Mouse (Mus musculus) forebrain, embryonic 12.5 days (tissue): Measurements from ENCODE around the gene Ppp2r2c. TPM values are rescaled to one million over a fixed set of nuclear protein-coding genes. Genes with fewer than 3 reads are reported as not detected.
A peak's percentile ranks its signal among the peaks of the same experiment; 100 is the strongest.

Source experiments
- ATAC-seq: fragments of 200-750 bp; cut with Nextera tagmentation; 2 replicates; pipeline ENCODE4 v1.8.0; 2017; ENCODE audit warnings: moderate TSS enrichment; ENCODE audit not compliant: low FRiP score
- H3K27ac ChIP-seq: fragments of 300-500 bp; sonication (generic); 2 replicates; pipeline ENCODE4 v1.5.1; 2016; ENCODE audit warnings: mild to moderate bottlenecking
- H3K27me3 ChIP-seq: fragments of 300-500 bp; sonication (generic); 2 replicates; pipeline ENCODE4 v1.6.1; 2016; ENCODE audit warnings: mild to moderate bottlenecking
- H3K36me3 ChIP-seq: fragments of 300-500 bp; sonication (generic); replicated peaks from 2 replicates; pipeline ENCODE4 v1.6.1; 2016; ENCODE audit warnings: mild to moderate bottlenecking
- H3K4me1 ChIP-seq: fragments of 300-500 bp; sonication (generic); 2 replicates; pipeline ENCODE4 v1.6.1; 2016
- H3K4me2 ChIP-seq: fragments of 300-500 bp; sonication (generic); 2 replicates; pipeline ENCODE4 v1.6.1; 2016; ENCODE audit warnings: mild to moderate bottlenecking, moderate library complexity
- H3K4me3 ChIP-seq: fragments of 300-500 bp; sonication (generic); replicated peaks from 2 replicates; pipeline ENCODE4 v1.5.1; 2016; ENCODE audit warnings: mild to moderate bottlenecking
- H3K9ac ChIP-seq: fragments of 300-500 bp; sonication (generic); 2 replicates; pipeline ENCODE4 v1.6.1; 2016; ENCODE audit warnings: mild to moderate bottlenecking
- H3K9me3 ChIP-seq: fragments of 300-500 bp; sonication (generic); 2 replicates; pipeline ENCODE4 v1.6.1; 2016
- WGBS: fragments of 180-500 bp; shearing (Covaris S2); methylation state at CpG from one replicate; pipeline ENCODE4 v1.1.7; 2016; 5-methylcytosine and 5-hydroxymethylcytosine counted together
- polyA plus RNA-seq: library from polyadenylated mRNA; unstranded; fragments of >200 nt; fragmentation: Nextera tagmentation; extraction: Ambion mirVana; gene quantifications from 2 replicates; pipeline ENCODE4 v1.2.1, GENCODE M21; 2016

Gene Ppp2r2c
- polyA plus RNA-seq, 1 experiment from 2014 or later, result 3.8 TPM

DNA sequence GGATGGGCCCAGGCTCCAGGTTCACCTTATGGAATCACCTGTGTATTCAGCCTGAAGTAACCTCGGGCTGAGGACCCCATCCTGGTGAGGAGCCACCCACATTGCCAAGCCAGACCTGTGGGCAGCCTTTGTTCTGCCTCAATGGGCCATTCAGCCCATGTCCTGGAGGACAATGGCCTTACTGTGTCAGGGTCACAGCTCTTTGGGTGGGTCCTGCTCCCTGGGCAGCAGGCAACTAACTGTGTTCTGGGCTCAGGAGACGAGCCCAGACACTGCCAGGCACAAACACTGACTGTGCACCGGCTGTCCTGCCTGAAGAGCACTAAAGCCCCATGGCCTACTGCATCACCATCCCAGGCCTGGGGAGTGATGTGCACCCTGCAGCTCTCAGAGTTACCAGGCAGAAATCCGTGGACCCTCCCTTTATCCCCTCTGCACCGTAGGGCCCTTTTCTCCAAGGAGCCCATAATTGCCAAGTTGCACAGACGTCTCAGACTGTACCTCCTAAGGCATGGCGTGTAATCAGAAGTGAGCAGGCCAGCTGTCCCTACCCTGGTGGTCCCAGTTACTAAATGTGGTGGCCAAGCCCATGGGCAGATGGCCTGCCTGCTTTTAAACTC, 8.6 kb downstream of the Ppp2r2c start:
- peaks cover 3% of the 10 kb centered on the region for H3K4me1 ChIP-seq
- no peak overlapping the region for H3K27ac ChIP-seq
- peaks cover 29% of the 10 kb centered on the region for H3K27me3 ChIP-seq
- H3K4me2 ChIP-seq, result no peak overlapping the region
- WGBS, result 46% methylated on average over 7 of the region's 7 CpGs
- no peak overlapping the region for H3K9ac ChIP-seq
- no peak for ATAC-seq
- H3K9me3 ChIP-seq, result no peaks in the 10 kb centered on the region
- no peak overlapping the region for H3K4me3 ChIP-seq
- no peaks in the 10 kb centered on the region for H3K36me3 ChIP-seq

DNA sequence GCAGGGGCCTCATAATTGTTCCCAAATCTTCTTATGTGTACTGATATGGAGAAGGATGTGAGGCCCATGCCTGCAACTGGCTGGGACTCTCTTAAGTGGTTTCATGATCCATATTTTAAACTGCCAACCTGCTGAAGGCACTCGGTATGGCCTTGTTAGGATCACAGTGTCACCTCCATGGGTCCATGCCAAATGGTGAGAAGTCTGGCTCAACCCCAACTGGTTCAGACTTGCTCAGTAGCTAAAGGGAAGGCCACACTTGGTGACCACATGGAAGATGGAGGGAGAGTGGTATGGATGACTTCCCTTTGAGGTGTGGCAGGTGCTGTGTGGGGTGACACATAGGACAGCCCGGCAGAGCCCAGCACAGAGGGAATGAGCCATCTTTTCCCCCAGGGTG, 9.3 kb downstream of the Ppp2r2c start:
- WGBS, result 90% methylated on average over 2 of the region's 2 CpGs
- H3K9me3 ChIP-seq, result no peaks in the 10 kb centered on the region
- H3K27ac ChIP-seq, result no peak overlapping the region
- no peaks in the 10 kb centered on the region for H3K36me3 ChIP-seq
- no peak overlapping the region for H3K4me2 ChIP-seq
- H3K4me3 ChIP-seq, result no peak overlapping the region
- no peak overlapping the region for H3K9ac ChIP-seq
- no peak for ATAC-seq
- peaks cover 23% of the 10 kb centered on the region for H3K27me3 ChIP-seq
- H3K4me1 ChIP-seq, result peaks cover 3% of the 10 kb centered on the region

DNA sequence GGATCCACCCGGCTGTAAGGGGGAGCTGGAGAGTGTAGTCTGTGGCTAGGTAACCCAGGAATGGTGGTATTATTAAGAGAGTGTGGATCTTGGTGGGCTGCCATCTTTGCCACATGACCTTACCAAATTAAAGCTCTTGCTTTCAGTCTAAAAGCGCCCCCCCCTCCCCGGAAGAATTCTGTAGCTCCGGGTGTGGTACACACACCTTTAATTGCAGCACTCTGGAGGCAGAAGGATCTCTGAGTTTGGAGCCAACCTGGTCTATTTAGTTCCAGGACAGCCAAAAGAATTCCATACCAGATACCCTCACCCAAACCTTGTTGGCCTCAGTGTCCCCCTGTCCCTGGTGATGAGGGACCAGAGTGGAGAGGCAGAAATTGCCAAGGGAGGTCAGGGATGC, 10.5 kb downstream of the Ppp2r2c start:
- 88% methylated on average over 4 of the region's 4 CpGs for WGBS

GRCm38 (mm10) chr5:36880622-36881021, 12.3 kb downstream of the Ppp2r2c start:
- Histone ChIP-seq H3K4me2 (no peak overlapping the region), H3K4me3 (no peak overlapping the region), H3K9ac (no peak overlapping the region), H3K27ac (no peak overlapping the region), H3K4me1 (peaks cover 7% of the 10 kb centered on the region), H3K36me3 (no peaks in the 10 kb centered on the region), H3K9me3 (no peaks in the 10 kb centered on the region), H3K27me3 (peaks cover 3% of the 10 kb centered on the region)
- ATAC-seq, result no peak
- 93% methylated on average over 5 of the region's 5 CpGs for WGBS

More for the DNA sequence above, 10.5 kb downstream of the Ppp2r2c start:
- ATAC-seq, result no peak
- Histone ChIP-seq H3K27ac (no peak overlapping the region), H3K4me2 (no peak overlapping the region), H3K27me3 (peaks cover 14% of the 10 kb centered on the region), H3K9me3 (no peaks in the 10 kb centered on the region), H3K4me1 (peaks cover 7% of the 10 kb centered on the region), H3K9ac (no peak overlapping the region), H3K36me3 (no peaks in the 10 kb centered on the region), H3K4me3 (no peak overlapping the region)

- WGBS, result 83% methylated on average over 12 of the region's 12 CpGs
These were observed 15.2 kb downstream of the Ppp2r2c start for GRCm38 (mm10) chr5:36883516-36883915.

DNA sequence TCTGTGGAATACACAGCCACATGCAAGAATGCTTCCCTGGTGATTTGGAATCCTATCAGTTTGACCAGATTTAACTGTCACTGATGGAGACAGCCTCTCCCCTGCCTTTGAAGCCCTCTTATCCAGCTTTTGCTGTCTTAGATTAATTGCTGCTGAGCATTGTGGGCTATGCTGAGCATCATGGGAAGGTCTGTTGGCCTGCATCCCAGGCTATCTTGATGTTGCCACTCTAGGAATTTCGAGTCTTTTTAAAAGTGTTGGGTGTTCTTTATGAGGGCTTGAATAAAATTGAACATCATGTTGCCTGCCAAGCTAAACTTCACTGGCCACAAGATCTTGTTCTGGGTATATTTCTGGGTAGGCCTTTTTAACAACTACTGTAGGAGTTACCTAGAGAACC, 16.8 kb downstream of the Ppp2r2c start:
- Histone ChIP-seq H3K9ac (no peak overlapping the region), H3K9me3 (no peaks in the 10 kb centered on the region), H3K27me3 (0 out of 2 replicates have a peak, but pooled peaks cover 3% of the 10 kb centered on the region), H3K4me3 (no peak overlapping the region), H3K27ac (no peak overlapping the region), H3K4me1 (peaks cover 12% of the 10 kb centered on the region; the same call in 1 of the 2 replicates), H3K4me2 (no peak overlapping the region), H3K36me3 (no peaks in the 10 kb centered on the region)
- 91% methylated on average over 1 of the region's 1 CpGs for WGBS
- ATAC-seq, result no peak

More at GRCm38 (mm10) chr5:36883516-36883915, 15.2 kb downstream of the Ppp2r2c start:
- no peak for ATAC-seq
- Histone ChIP-seq H3K27me3 (peaks cover 3% of the 10 kb centered on the region; the same call in 1 of the 2 replicates), H3K4me3 (no peak overlapping the region), H3K27ac (no peak overlapping the region), H3K9me3 (no peaks in the 10 kb centered on the region), H3K4me2 (no peak overlapping the region), H3K36me3 (no peaks in the 10 kb centered on the region), H3K4me1 (peaks cover 12% of the 10 kb centered on the region; the same call in 1 of the 2 replicates), H3K9ac (no peak overlapping the region)

- Histone ChIP-seq H3K27me3 (0 out of 2 replicates have a peak, but pooled peaks cover 3% of the 10 kb centered on the region), H3K9ac (no peak overlapping the region), H3K4me3 (no peak overlapping the region), H3K36me3 (no peaks in the 10 kb centered on the region), H3K4me1 (peaks cover 16% of the 10 kb centered on the region), H3K4me2 (no peak overlapping the region), H3K27ac (no peak overlapping the region), H3K9me3 (no peaks in the 10 kb centered on the region)
- ATAC-seq, result no peak
- 83% methylated on average over 5 of the region's 5 CpGs for WGBS
These were observed 17.3 kb downstream of the Ppp2r2c start for GRCm38 (mm10) chr5:36885595-36885994.

- Histone ChIP-seq H3K27ac (no peak overlapping the region), H3K36me3 (no peaks in the 10 kb centered on the region), H3K9ac (no peak overlapping the region), H3K4me1 (peaks cover 22% of the 10 kb centered on the region), H3K4me2 (no peak overlapping the region), H3K4me3 (no peak overlapping the region), H3K27me3 (no peaks in the 10 kb centered on the region), H3K9me3 (no peaks in the 10 kb centered on the region)
- 75% methylated on average over 2 of the region's 2 CpGs for WGBS
- ATAC-seq, result no peak
These were observed 18.0 kb downstream of the Ppp2r2c start for GRCm38 (mm10) chr5:36886298-36886697.

DNA sequence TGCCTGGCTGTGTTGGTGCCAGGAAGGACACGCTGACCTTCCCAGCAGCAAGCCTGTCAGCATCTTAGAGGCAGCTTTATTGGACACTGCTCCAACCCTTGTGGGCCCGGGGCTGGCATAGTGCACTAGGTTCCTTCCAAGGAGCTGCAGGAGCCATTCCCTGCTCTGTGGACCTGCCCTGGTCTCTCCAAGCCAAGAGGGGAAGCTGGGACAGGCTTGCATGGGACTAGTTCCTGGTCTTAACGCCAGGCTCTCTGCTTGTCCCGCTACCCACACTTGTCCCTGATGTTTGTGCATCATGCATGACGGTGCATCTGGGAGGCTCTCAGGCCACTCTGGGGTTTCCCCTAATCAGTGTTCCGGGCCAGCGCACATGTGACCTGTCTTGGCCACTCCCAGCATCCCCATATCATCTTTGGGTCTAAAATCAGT, 18.6 kb downstream of the Ppp2r2c start:
- ATAC-seq, result no peak
- Histone ChIP-seq H3K27ac (no peak overlapping the region), H3K4me3 (no peak overlapping the region), H3K4me2 (no peak overlapping the region), H3K36me3 (no peaks in the 10 kb centered on the region), H3K9me3 (no peaks in the 10 kb centered on the region), H3K27me3 (no peaks in the 10 kb centered on the region), H3K4me1 (peaks cover 24% of the 10 kb centered on the region), H3K9ac (no peak overlapping the region)
- WGBS, result 71% methylated on average over 7 of the region's 7 CpGs

- Histone ChIP-seq H3K36me3 (no peaks in the 10 kb centered on the region), H3K4me3 (no peak overlapping the region), H3K9ac (no peak overlapping the region), H3K27me3 (no peaks in the 10 kb centered on the region), H3K27ac (no peak overlapping the region), H3K4me1 (peaks cover 24% of the 10 kb centered on the region), H3K4me2 (no peak overlapping the region), H3K9me3 (no peaks in the 10 kb centered on the region)
- ATAC-seq, result 0 out of 2 replicates have a peak, but pooled peaks have one; percentile 18
- WGBS, result 45% methylated on average over 9 of the region's 9 CpGs
These were observed 19.1 kb downstream of the Ppp2r2c start for GRCm38 (mm10) chr5:36887299-36887988.

DNA sequence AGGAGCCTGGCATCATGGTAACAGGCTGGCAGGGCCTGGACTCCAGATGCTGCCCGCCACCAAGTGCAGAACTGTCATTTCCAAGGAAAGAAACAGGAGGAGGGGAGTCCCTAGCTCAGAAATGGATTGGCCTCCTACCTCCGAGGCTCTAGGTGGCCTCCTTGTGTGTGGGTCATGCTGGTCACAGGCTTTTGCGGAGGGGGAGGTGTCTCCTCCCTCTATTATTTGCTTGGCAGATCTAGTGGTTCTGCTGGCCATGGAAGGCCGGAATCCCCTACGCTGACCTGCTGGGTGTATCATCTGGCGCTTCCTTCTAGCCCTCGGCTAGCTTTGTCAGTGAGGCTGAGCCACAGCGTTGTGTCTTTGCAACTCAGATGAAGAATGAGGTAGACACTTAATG, 20.2 kb downstream of the Ppp2r2c start:
- Histone ChIP-seq H3K36me3 (no peaks in the 10 kb centered on the region), H3K4me2 (no peak overlapping the region), H3K4me1 (peaks cover 21% of the 10 kb centered on the region), H3K4me3 (no peak overlapping the region), H3K9ac (no peak overlapping the region), H3K27ac (no peak overlapping the region), H3K27me3 (no peaks in the 10 kb centered on the region), H3K9me3 (no peaks in the 10 kb centered on the region)
- ATAC-seq, result no peak
- WGBS, result 90% methylated on average over 8 of the region's 8 CpGs

- Histone ChIP-seq H3K4me3 (no peak overlapping the region), H3K36me3 (no peaks in the 10 kb centered on the region), H3K27me3 (no peaks in the 10 kb centered on the region), H3K27ac (no peak overlapping the region), H3K9ac (no peak overlapping the region), H3K4me2 (no peak overlapping the region), H3K4me1 (peaks cover 21% of the 10 kb centered on the region), H3K9me3 (no peaks in the 10 kb centered on the region)
- no peak for ATAC-seq
- WGBS, result 93% methylated on average over 11 of the region's 11 CpGs
These were observed 20.6 kb downstream of the Ppp2r2c start for GRCm38 (mm10) chr5:36888911-36889310.
